Comparison of ENCODE assay signal across 27 mouse cellular contexts in the genomic region with DNA sequence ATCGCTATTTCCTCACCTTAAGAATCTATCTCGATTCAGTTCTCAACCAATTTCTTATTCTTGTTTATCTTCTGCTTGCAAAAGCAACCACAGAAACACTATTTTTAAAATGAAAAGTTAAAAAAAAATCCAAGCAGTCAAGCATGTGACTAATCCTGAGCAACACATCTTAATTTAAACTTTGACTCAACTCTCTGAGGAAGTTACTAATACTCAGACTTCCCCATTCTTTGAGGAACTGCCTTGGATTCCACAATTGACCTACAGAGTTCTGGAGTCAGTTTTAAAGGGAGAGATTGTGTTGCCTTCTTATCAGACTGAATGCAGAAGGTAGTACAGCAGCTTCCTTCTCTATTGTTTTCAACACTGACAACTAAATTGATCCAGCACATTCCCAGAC. TPM values are rescaled to one million over a fixed set of nuclear protein-coding genes. Genes with fewer than 3 reads are reported as not detected.
DNase-seq lines count a peak whose midpoint lies in the region; ATAC-seq and TF ChIP-seq lines count a peak whose summit lies in the region.
"Had no signal": no experiment of that assay in that cellular context is flagged by ENCODE, and none has a peak within 500 bp of the region (broad histone marks: within the 10 kb centered on the region; RNA-seq: fewer than 3 reads in every experiment).

No protein-coding gene starts in this region.

- H3K4me3 ChIP-seq in bone marrow macrophage, adult 2 months (ENCODE audit: insufficient read depth, low read length) = no peak overlapping the region
- H3K4me3 ChIP-seq in hindbrain, embryonic 16.5 days (ENCODE audit: low read length) = no peak overlapping the region
- no peak overlapping the region for H3K4me3 ChIP-seq in hindbrain, postnatal 0 days (ENCODE audit: low read length)
- H3K4me3 ChIP-seq: embryonic facial prominence, embryonic 15.5 days; forebrain, embryonic 12.5 days; heart, embryonic 13.5 days; kidney, embryonic 15.5 days; left cerebral cortex, adult 2 months; limb, embryonic 10.5 days; liver, embryonic 13.5 days; neural tube, embryonic 12.5 days had no signal

- 81% methylated on average over 2 of the region's 2 CpGs for WGBS in hindbrain, embryonic 16.5 days
- WGBS in hindbrain, postnatal 0 days = 85% methylated on average over 2 of the region's 2 CpGs

- peak; percentile 98 for ATAC-seq in megakaryocyte, adult 5-6 weeks (ENCODE audit: poor library complexity, severe bottlenecking)
- no peak for ATAC-seq in hindbrain, embryonic 16.5 days
- no peak for ATAC-seq in hindbrain, postnatal 0 days
- ATAC-seq: midbrain, embryonic 16.5 days had no signal

- H3K27ac ChIP-seq in bone marrow macrophage, adult 2 months (ENCODE audit: insufficient read depth, low read depth, low read length) = peak overlapping the region; percentile 86
- H3K27ac ChIP-seq in hindbrain, embryonic 16.5 days (ENCODE audit: low read depth, low read length) = no peak overlapping the region
- H3K27ac ChIP-seq in hindbrain, postnatal 0 days = no peak overlapping the region
- H3K27ac ChIP-seq: embryonic facial prominence, embryonic 15.5 days; forebrain, embryonic 12.5 days; heart, embryonic 13.5 days; kidney, embryonic 15.5 days; left cerebral cortex, adult 2 months; limb, embryonic 10.5 days; liver, embryonic 13.5 days; neural tube, embryonic 12.5 days had no signal

- no peaks in the 10 kb centered on the region for H3K9me3 ChIP-seq in hindbrain, embryonic 16.5 days (ENCODE audit: control insufficient read depth, low read length)
- no peaks in the 10 kb centered on the region for H3K9me3 ChIP-seq in hindbrain, postnatal 0 days (ENCODE audit: low read length)
- H3K9me3 ChIP-seq: embryonic facial prominence, embryonic 15.5 days; forebrain, embryonic 12.5 days; heart, embryonic 13.5 days; kidney, embryonic 15.5 days; limb, embryonic 10.5 days; liver, embryonic 13.5 days; neural tube, embryonic 12.5 days had no signal

- H3K36me3 ChIP-seq in hindbrain, embryonic 16.5 days (ENCODE audit: control insufficient read depth, insufficient read depth, low read length) = no peaks in the 10 kb centered on the region; the same call in 1 of the 2 replicates
- no peaks in the 10 kb centered on the region for H3K36me3 ChIP-seq in hindbrain, postnatal 0 days (ENCODE audit: insufficient read depth, low read length)
- H3K36me3 ChIP-seq: embryonic facial prominence, embryonic 15.5 days; forebrain, embryonic 12.5 days; heart, embryonic 13.5 days; kidney, embryonic 15.5 days; limb, embryonic 10.5 days; liver, embryonic 13.5 days; neural tube, embryonic 12.5 days had no signal

- no peaks in the 10 kb centered on the region for H3K27me3 ChIP-seq in hindbrain, embryonic 16.5 days (replicated peaks; ENCODE audit: control insufficient read depth, insufficient read depth, low read length)
- no peaks in the 10 kb centered on the region for H3K27me3 ChIP-seq in hindbrain, postnatal 0 days (ENCODE audit: insufficient read depth, low read length)
- H3K27me3 ChIP-seq: embryonic facial prominence, embryonic 15.5 days; forebrain, embryonic 12.5 days; heart, embryonic 13.5 days; kidney, embryonic 15.5 days; liver, embryonic 13.5 days; neural tube, embryonic 12.5 days had no signal

- peaks cover 7% of the 10 kb centered on the region for H3K4me1 ChIP-seq in bone marrow macrophage, adult 2 months (ENCODE audit: control insufficient read depth, insufficient read depth, low read length)
- H3K4me1 ChIP-seq in hindbrain, embryonic 16.5 days (ENCODE audit: control insufficient read depth, insufficient read depth, low read depth, low read length) = no peaks in the 10 kb centered on the region
- H3K4me1 ChIP-seq in hindbrain, postnatal 0 days (ENCODE audit: insufficient read depth, low read length) = no peaks in the 10 kb centered on the region
- H3K4me1 ChIP-seq: embryonic facial prominence, embryonic 15.5 days; forebrain, embryonic 12.5 days; heart, embryonic 13.5 days; kidney, embryonic 15.5 days; limb, embryonic 10.5 days; liver, embryonic 13.5 days; neural tube, embryonic 12.5 days had no signal

- DNase-seq in kidney, adult 9 months = peak; percentile 0
- DNase-seq in kidney, postnatal 10 days = no peak
- DNase-seq in A20 (ENCODE audit: low read depth, low spot score) = peak; percentile 7
- no peak for DNase-seq in adrenal gland, postnatal 10 days
- DNase-seq in hindbrain, postnatal 0 days (ENCODE audit: low spot score) = no peak
- DNase-seq: adrenal gland, adult 8-10 months; cerebellum, adult 8-10 months; gastrocnemius, postnatal 36 days; heart, postnatal 4 days; liver, embryonic 13.5 days; lung, postnatal 14 days had no signal

- no peak overlapping the region for H3K4me2 ChIP-seq in hindbrain, embryonic 16.5 days (ENCODE audit: low read length)
- no peak overlapping the region for H3K4me2 ChIP-seq in hindbrain, postnatal 0 days (ENCODE audit: low read depth, low read length)
- H3K4me2 ChIP-seq: embryonic facial prominence, embryonic 15.5 days; forebrain, embryonic 12.5 days; heart, embryonic 13.5 days; kidney, embryonic 15.5 days; liver, embryonic 13.5 days; neural tube, embryonic 12.5 days had no signal

- no peak for TF ChIP-seq POLR2A in bone marrow macrophage, adult 2 months (IDR thresholded peaks at IDR 0.05; ENCODE audit: borderline replicate concordance, low read depth, low read length)

- no peak for TF ChIP-seq CTCF in bone marrow macrophage, adult 2 months (IDR thresholded peaks at IDR 0.05; ENCODE audit: low read depth, low read length)
- no peak for TF ChIP-seq CTCF in hindbrain, postnatal 0 days (IDR thresholded peaks at IDR 0.05; ENCODE audit: low read depth)

- no peak overlapping the region for H3K9ac ChIP-seq in hindbrain, embryonic 16.5 days (ENCODE audit: low read depth, low read length)
- no peak overlapping the region for H3K9ac ChIP-seq in hindbrain, postnatal 0 days (replicated peaks; ENCODE audit: low read length)
- H3K9ac ChIP-seq: embryonic facial prominence, embryonic 15.5 days; forebrain, embryonic 12.5 days; heart, embryonic 13.5 days; kidney, embryonic 15.5 days; liver, embryonic 13.5 days; neural tube, embryonic 12.5 days had no signal

RNA-seq across cellular contexts. Expression of gene Ptchd1, which starts 39.0 kb away (rescaled TPM):
- polyA plus RNA-seq in bone marrow macrophage, adult 2 months (2012; ENCODE audit: insufficient read depth, insufficient read length, missing spikeins) = 10.0 and 11.1 TPM in 2 replicates
- 0.93 and 1.2 TPM in 2 replicates for total RNA-seq in megakaryocyte, adult 5-6 weeks (2015)
- total RNA-seq in megakaryocyte, adult 5-6 weeks (2017) = 0.16 and 0.73 TPM in 2 replicates
- 12.6 and 13.9 TPM in 2 replicates for polyA plus RNA-seq in hindbrain, embryonic 16.5 days (2015; fragmentation: Nextera tagmentation; extraction: Ambion mirVana)
- total RNA-seq in adrenal gland, postnatal 10 days (2021) = 1 to 10 TPM in 1 of 2 experiments, under 1 TPM in 1; 0.48 to 1.2 TPM
- 21.7 and 32.0 TPM in 2 replicates for total RNA-seq in hindbrain, postnatal 0 days (2014; rRNA removed)
- 14.1 and 15.1 TPM in 2 replicates for polyA plus RNA-seq in hindbrain, postnatal 0 days (2015; fragmentation: Nextera tagmentation; extraction: Ambion mirVana)
- total RNA-seq: gastrocnemius, postnatal 36 days had no signal

RNA-seq across cellular contexts. Expression of gene Gm15155, which starts 40.0 kb away (rescaled TPM):
- polyA plus RNA-seq in bone marrow macrophage, adult 2 months (2012; ENCODE audit: insufficient read depth, insufficient read length, missing spikeins) = not detected in 2 replicates
- total RNA-seq in megakaryocyte, adult 5-6 weeks (2015) = not detected in 2 replicates
- not detected in 2 replicates for total RNA-seq in megakaryocyte, adult 5-6 weeks (2017)
- polyA plus RNA-seq in hindbrain, embryonic 16.5 days (2015; fragmentation: Nextera tagmentation; extraction: Ambion mirVana) = 0.58 and 0.94 TPM in 2 replicates
- not detected for total RNA-seq in adrenal gland, postnatal 10 days (2021)
- not detected in 2 replicates for total RNA-seq in hindbrain, postnatal 0 days (2014; rRNA removed)
- polyA plus RNA-seq in hindbrain, postnatal 0 days (2015; fragmentation: Nextera tagmentation; extraction: Ambion mirVana) = 0.45 TPM in 1 of 2 replicates, not detected in the other
- total RNA-seq: adrenal gland, adult 8-10 months; ES-E14; gastrocnemius, postnatal 36 days; heart, postnatal 4 days; layer of hippocampus, adult 8-10 months had no signal
- polyA plus RNA-seq: embryonic facial prominence, embryonic 15.5 days; forebrain, embryonic 12.5 days; heart, embryonic 13.5 days; intestine, embryonic 14.5 days; kidney, embryonic 15.5 days; limb, embryonic 10.5 days; liver, embryonic 13.5 days; midbrain, embryonic 16.5 days; neural tube, embryonic 12.5 days; spleen, adult 2 months; stomach, embryonic 16.5 days had no signal

Comparison
In these comparisons a context has a peak if more than half of its experiments do, and no peak if none do; other contexts are left out.
1. DNase-seq: peak in kidney, adult 9 months (single experiment) and A20 (single experiment); none in kidney, postnatal 10 days (single experiment), adrenal gland, postnatal 10 days (single experiment) and hindbrain, postnatal 0 days (single experiment).
2. RNA of gene Ptchd1, which starts 39.0 kb away (total RNA-seq): 21.7 to 32.0 TPM in hindbrain, postnatal 0 days; 0.48 to 1.2 TPM in adrenal gland, postnatal 10 days and 0.16 to 1.2 TPM in megakaryocyte, adult 5-6 weeks; every median in the first group is over 10 times any median in the second.